8 mouse cellular contexts compared by ENCODE assay signal in genomic region chr8:121905420-121905819, GRCm38 (mm10). TPM values are rescaled to one million over a fixed set of nuclear protein-coding genes. Genes with fewer than 3 reads are reported as not detected.
DNase-seq lines count a peak whose midpoint lies in the region; ATAC-seq and TF ChIP-seq lines count a peak whose summit lies in the region.

No protein-coding gene starts in this region.

- H3K9ac ChIP-seq in kidney, postnatal 0 days (ENCODE audit: low read depth, low read length) = no peak overlapping the region
- H3K9ac ChIP-seq in embryonic facial prominence, embryonic 12.5 days = no peak overlapping the region
- 0 out of 2 replicates have a peak overlapping the region, but pooled peaks have one; percentile 24 for H3K9ac ChIP-seq in intestine, embryonic 15.5 days
- H3K9ac ChIP-seq in neural tube, embryonic 12.5 days = peak overlapping the region; percentile 65; the same call in 1 of the 2 replicates

- peak overlapping the region; percentile 69; the same call in 1 of the 2 replicates for H3K4me3 ChIP-seq in kidney, postnatal 0 days (replicated peaks; ENCODE audit: low read depth, low read length)
- H3K4me3 ChIP-seq in embryonic facial prominence, embryonic 12.5 days = peak overlapping the region; percentile 73
- peak overlapping the region; percentile 89; the same call in 1 of the 2 replicates for H3K4me3 ChIP-seq in intestine, embryonic 15.5 days (replicated peaks)
- 0 out of 2 replicates have a peak overlapping the region, but pooled peaks have one; percentile 67 for H3K4me3 ChIP-seq in neural tube, embryonic 12.5 days

- H3K27ac ChIP-seq in kidney, postnatal 0 days = no peak overlapping the region
- no peak overlapping the region for H3K27ac ChIP-seq in embryonic facial prominence, embryonic 12.5 days
- H3K27ac ChIP-seq in intestine, embryonic 15.5 days = no peak overlapping the region
- H3K27ac ChIP-seq in neural tube, embryonic 12.5 days = no peak overlapping the region

- 60% methylated on average over 1 of the region's 1 CpGs for WGBS in kidney, postnatal 0 days
- WGBS in embryonic facial prominence, embryonic 12.5 days = 64% methylated on average over 1 of the region's 1 CpGs
- 62% methylated on average over 1 of the region's 1 CpGs for WGBS in intestine, embryonic 15.5 days
- WGBS in neural tube, embryonic 12.5 days = 65% methylated on average over 1 of the region's 1 CpGs

- H3K27me3 ChIP-seq in kidney, postnatal 0 days (ENCODE audit: insufficient read depth, low read length) = no peaks in the 10 kb centered on the region
- H3K27me3 ChIP-seq in embryonic facial prominence, embryonic 12.5 days = no peaks in the 10 kb centered on the region
- H3K27me3 ChIP-seq in intestine, embryonic 15.5 days (replicated peaks) = no peaks in the 10 kb centered on the region
- no peaks in the 10 kb centered on the region; the same call in 1 of the 2 replicates for H3K27me3 ChIP-seq in neural tube, embryonic 12.5 days (replicated peaks)

- H3K36me3 ChIP-seq in kidney, postnatal 0 days (ENCODE audit: insufficient read depth, low read length) = no peaks in the 10 kb centered on the region
- H3K36me3 ChIP-seq in embryonic facial prominence, embryonic 12.5 days = no peaks in the 10 kb centered on the region
- no peaks in the 10 kb centered on the region for H3K36me3 ChIP-seq in intestine, embryonic 15.5 days
- no peaks in the 10 kb centered on the region for H3K36me3 ChIP-seq in neural tube, embryonic 12.5 days

- no peaks in the 10 kb centered on the region for H3K9me3 ChIP-seq in kidney, postnatal 0 days (replicated peaks; ENCODE audit: low read length)
- H3K9me3 ChIP-seq in embryonic facial prominence, embryonic 12.5 days = no peaks in the 10 kb centered on the region
- no peaks in the 10 kb centered on the region for H3K9me3 ChIP-seq in intestine, embryonic 15.5 days
- H3K9me3 ChIP-seq in neural tube, embryonic 12.5 days = no peaks in the 10 kb centered on the region

- TF ChIP-seq CTCF in kidney, postnatal 0 days (IDR thresholded peaks at IDR 0.05; ENCODE audit: low read depth) = no peak

- H3K4me2 ChIP-seq in kidney, postnatal 0 days (ENCODE audit: low read length) = peak overlapping the region; percentile 100
- peak overlapping the region; percentile 95 for H3K4me2 ChIP-seq in embryonic facial prominence, embryonic 12.5 days (replicated peaks)
- peak overlapping the region; percentile 90 for H3K4me2 ChIP-seq in intestine, embryonic 15.5 days (replicated peaks)
- peak overlapping the region; percentile 94 for H3K4me2 ChIP-seq in neural tube, embryonic 12.5 days (replicated peaks)

- ATAC-seq in kidney, postnatal 0 days (replicated peaks; ENCODE audit: low FRiP score, low read depth) = no peak
- ATAC-seq in embryonic facial prominence, embryonic 12.5 days (ENCODE audit: insufficient number of reproducible peaks, insufficient read depth, low FRiP score, low TSS enrichment) = no peak
- no peak for ATAC-seq in intestine, embryonic 15.5 days
- no peak for ATAC-seq in neural tube, embryonic 12.5 days (ENCODE audit: low FRiP score, low read depth)

- no peak for DNase-seq in kidney, postnatal 0 days (ENCODE audit: low spot score)
- no peak for DNase-seq in kidney, adult 8-10 months
- no peak for DNase-seq in frontal cortex, adult 2 months (ENCODE audit: extremely low spot score in 1 of 2, low spot score in 1 of 2)
- no peak for DNase-seq in urinary bladder, postnatal 25 days (ENCODE audit: low spot score)
- DNase-seq in layer of hippocampus, adult 18-20 months (ENCODE audit: low spot score in 2 of 2) = no peak

- H3K4me1 ChIP-seq in kidney, postnatal 0 days (replicated peaks; ENCODE audit: insufficient read depth, low read length) = peaks cover 18% of the 10 kb centered on the region
- H3K4me1 ChIP-seq in embryonic facial prominence, embryonic 12.5 days = peaks cover 30% of the 10 kb centered on the region
- peaks cover 26% of the 10 kb centered on the region for H3K4me1 ChIP-seq in intestine, embryonic 15.5 days (replicated peaks)
- H3K4me1 ChIP-seq in neural tube, embryonic 12.5 days = peaks cover 31% of the 10 kb centered on the region

RNA-seq across cellular contexts. Expression of gene Slc7a5, which starts 2.1 kb away (rescaled TPM):
- polyA plus RNA-seq in kidney, postnatal 0 days (2015; fragmentation: Nextera tagmentation; extraction: Ambion mirVana) = 9.2 and 10.2 TPM in 2 replicates
- 17.4 and 17.5 TPM in 2 replicates for polyA plus RNA-seq in embryonic facial prominence, embryonic 12.5 days (2016; fragmentation: Nextera tagmentation; extraction: Ambion mirVana)
- polyA plus RNA-seq in intestine, embryonic 15.5 days (2015; fragmentation: Nextera tagmentation; extraction: Ambion mirVana) = 17.9 and 18.1 TPM in 2 replicates
- polyA plus RNA-seq in neural tube, embryonic 12.5 days (2016; fragmentation: Nextera tagmentation; extraction: Ambion mirVana) = 32.0 and 40.8 TPM in 2 replicates
- 63.7 and 70.1 TPM in 2 replicates for polyA plus RNA-seq in frontal cortex, adult 2 months (2012; rRNA removed)
- 10 to 100 TPM; 52.8 to 55.7 TPM for total RNA-seq in layer of hippocampus, adult 18-20 months (2021)

RNA-seq across cellular contexts. Expression of gene Car5a, which starts 39.3 kb away (rescaled TPM):
- 0.12 and 0.23 TPM in 2 replicates for polyA plus RNA-seq in kidney, postnatal 0 days (2015; fragmentation: Nextera tagmentation; extraction: Ambion mirVana)
- not detected in 2 replicates for polyA plus RNA-seq in embryonic facial prominence, embryonic 12.5 days (2016; fragmentation: Nextera tagmentation; extraction: Ambion mirVana)
- 0.21 and 0.33 TPM in 2 replicates for polyA plus RNA-seq in intestine, embryonic 15.5 days (2015; fragmentation: Nextera tagmentation; extraction: Ambion mirVana)
- polyA plus RNA-seq in neural tube, embryonic 12.5 days (2016; fragmentation: Nextera tagmentation; extraction: Ambion mirVana) = 0.19 and 0.32 TPM in 2 replicates
- 0.34 and 0.40 TPM in 2 replicates for polyA plus RNA-seq in frontal cortex, adult 2 months (2012; rRNA removed)
- total RNA-seq in layer of hippocampus, adult 18-20 months (2021) = under 1 TPM; 0.25 to 0.54 TPM

RNA-seq across cellular contexts. Expression of gene Banp, which starts 44.1 kb away (rescaled TPM):
- 23.1 and 24.6 TPM in 2 replicates for polyA plus RNA-seq in kidney, postnatal 0 days (2015; fragmentation: Nextera tagmentation; extraction: Ambion mirVana)
- 46.0 and 55.6 TPM in 2 replicates for polyA plus RNA-seq in embryonic facial prominence, embryonic 12.5 days (2016; fragmentation: Nextera tagmentation; extraction: Ambion mirVana)
- polyA plus RNA-seq in intestine, embryonic 15.5 days (2015; fragmentation: Nextera tagmentation; extraction: Ambion mirVana) = 32.4 and 34.1 TPM in 2 replicates
- polyA plus RNA-seq in neural tube, embryonic 12.5 days (2016; fragmentation: Nextera tagmentation; extraction: Ambion mirVana) = 54.9 and 55.5 TPM in 2 replicates
- polyA plus RNA-seq in frontal cortex, adult 2 months (2012; rRNA removed) = 69.6 and 81.2 TPM in 2 replicates
- total RNA-seq in layer of hippocampus, adult 18-20 months (2021) = 10 to 100 TPM; 49.9 to 58.2 TPM

Comparison
In these comparisons a context has a peak if more than half of its experiments do, and no peak if none do; other contexts are left out.
1. H3K9ac ChIP-seq: peak in intestine, embryonic 15.5 days (single experiment) and neural tube, embryonic 12.5 days (single experiment); none in kidney, postnatal 0 days (single experiment) and embryonic facial prominence, embryonic 12.5 days (single experiment).
2. Peak in every context shown above with its lines, with median percentiles within 50 percentile points of each other: H3K4me2 ChIP-seq and H3K4me3 ChIP-seq.